Mouse (Mus musculus) midbrain, embryonic 12.5 days (tissue): Measurements from ENCODE around the gene Car11. TPM values are rescaled to one million over a fixed set of nuclear protein-coding genes. Genes with fewer than 3 reads are reported as not detected.

Source experiments
- ATAC-seq: fragments of 200-750 bp; cut with Nextera tagmentation; 2 replicates; pipeline ENCODE4 v1.8.0; 2017; ENCODE audit warnings: low read depth, moderate TSS enrichment, moderate library complexity; ENCODE audit not compliant: low FRiP score
- H3K27ac ChIP-seq: fragments of 300-500 bp; sonication (generic); replicated peaks from 2 replicates; pipeline ENCODE4 v1.5.1; 2016; ENCODE audit warnings: mild to moderate bottlenecking
- H3K27me3 ChIP-seq: fragments of 300-500 bp; sonication (generic); 2 replicates; pipeline ENCODE4 v1.6.1; 2016; ENCODE audit warnings: mild to moderate bottlenecking
- H3K36me3 ChIP-seq: fragments of 300-500 bp; sonication (generic); 2 replicates; pipeline ENCODE4 v1.6.1; 2016
- H3K4me1 ChIP-seq: fragments of 300-500 bp; sonication (generic); 2 replicates; pipeline ENCODE4 v1.6.1; 2016
- H3K4me2 ChIP-seq: fragments of 300-500 bp; sonication (generic); replicated peaks from 2 replicates; pipeline ENCODE4 v1.6.1; 2016; ENCODE audit warnings: mild to moderate bottlenecking, moderate library complexity
- H3K4me3 ChIP-seq: fragments of 300-500 bp; sonication (generic); 2 replicates; pipeline ENCODE4 v1.5.1; 2016; ENCODE audit warnings: mild to moderate bottlenecking
- H3K9ac ChIP-seq: fragments of 300-500 bp; sonication (generic); replicated peaks from 2 replicates; pipeline ENCODE4 v1.6.1; 2016; ENCODE audit warnings: mild to moderate bottlenecking, moderate library complexity
- H3K9me3 ChIP-seq: fragments of 300-500 bp; sonication (generic); 2 replicates; pipeline ENCODE4 v1.6.1; 2016; ENCODE audit warnings: mild to moderate bottlenecking
- WGBS: fragments of 180-500 bp; shearing (Covaris S2); methylation state at CpG from one replicate; pipeline ENCODE4 v1.1.7; 2016; 5-methylcytosine and 5-hydroxymethylcytosine counted together
- polyA plus RNA-seq: library from polyadenylated mRNA; unstranded; fragments of >200 nt; fragmentation: Nextera tagmentation; extraction: Ambion mirVana; gene quantifications from 2 replicates; pipeline ENCODE4 v1.2.1, GENCODE M21; 2016

Car11 gene
- polyA plus RNA-seq, 1 experiment from 2014 or later = 18.8 TPM

- peak overlapping the region; percentile 58 for H3K4me3 ChIP-seq
- no peak for ATAC-seq
- H3K36me3 ChIP-seq = peaks cover 20% of the 10 kb centered on the region
- peak overlapping the region; percentile 80; the same call in 1 of the 2 replicates for H3K27ac ChIP-seq
- H3K4me2 ChIP-seq = peak overlapping the region; percentile 98
- H3K9me3 ChIP-seq = no peaks in the 10 kb centered on the region
- under 1% methylated on average over 40 of the region's 45 CpGs for WGBS
- H3K4me1 ChIP-seq = peaks cover 77% of the 10 kb centered on the region
- H3K27me3 ChIP-seq = peaks cover 8% of the 10 kb centered on the region; the same call in 1 of the 2 replicates
- H3K9ac ChIP-seq = peak overlapping the region; percentile 78
Measured at GRCm38 (mm10) chr7:45706721-45707241, 7.1 kb downstream of the Car11 start.

GRCm38 (mm10) chr7:45707375-45707967 is 7.8 kb downstream of the Car11 start:
- H3K27ac ChIP-seq = peak overlapping the region; percentile 80
- H3K9me3 ChIP-seq = no peaks in the 10 kb centered on the region
- H3K36me3 ChIP-seq = peaks cover 27% of the 10 kb centered on the region
- ATAC-seq = no peak
- WGBS = under 1% methylated on average over 27 of the region's 27 CpGs
- peak overlapping the region; percentile 98 for H3K4me2 ChIP-seq
- peaks cover 77% of the 10 kb centered on the region for H3K4me1 ChIP-seq
- H3K4me3 ChIP-seq = peak overlapping the region; percentile 58
- H3K9ac ChIP-seq = peak overlapping the region; percentile 44; the same call in 1 of the 2 replicates
- peaks cover 8% of the 10 kb centered on the region; the same call in 1 of the 2 replicates for H3K27me3 ChIP-seq

GRCm38 (mm10) chr7:45708221-45708761 is 8.6 kb downstream of the Car11 start:
- H3K4me2 ChIP-seq = peak overlapping the region; percentile 98
- no peaks in the 10 kb centered on the region for H3K9me3 ChIP-seq
- H3K36me3 ChIP-seq = peaks cover 35% of the 10 kb centered on the region
- 58% methylated on average over 13 of the region's 13 CpGs for WGBS
- H3K27me3 ChIP-seq = peaks cover 8% of the 10 kb centered on the region; the same call in 1 of the 2 replicates
- H3K9ac ChIP-seq = no peak overlapping the region
- peaks cover 69% of the 10 kb centered on the region for H3K4me1 ChIP-seq
- H3K4me3 ChIP-seq = no peak overlapping the region
- no peak for ATAC-seq
- H3K27ac ChIP-seq = peak overlapping the region; percentile 80

GRCm38 (mm10) chr7:45709036-45709435 is 9.4 kb downstream of the Car11 start:
- Histone ChIP-seq H3K9ac (no peak overlapping the region), H3K36me3 (peaks cover 39% of the 10 kb centered on the region), H3K4me2 (peak overlapping the region; percentile 19; the same call in 1 of the 2 replicates), H3K9me3 (no peaks in the 10 kb centered on the region), H3K27ac (peak overlapping the region; percentile 80), H3K4me3 (no peak overlapping the region), H3K4me1 (peaks cover 64% of the 10 kb centered on the region), H3K27me3 (peaks cover 8% of the 10 kb centered on the region; the same call in 1 of the 2 replicates)
- WGBS = 38% methylated on average over 6 of the region's 6 CpGs
- ATAC-seq = no peak

GRCm38 (mm10) chr7:45709677-45710355 is 10.2 kb downstream of the Car11 start:
- WGBS = 71% methylated on average over 14 of the region's 14 CpGs
- H3K36me3 ChIP-seq = peaks cover 39% of the 10 kb centered on the region
- H3K27me3 ChIP-seq = peaks cover 8% of the 10 kb centered on the region; the same call in 1 of the 2 replicates
- no peak overlapping the region for H3K4me3 ChIP-seq
- H3K9me3 ChIP-seq = no peaks in the 10 kb centered on the region
- H3K4me1 ChIP-seq = peaks cover 69% of the 10 kb centered on the region
- ATAC-seq = no peak
- peak overlapping the region; percentile 50 for H3K9ac ChIP-seq
- H3K4me2 ChIP-seq = 0 out of 2 replicates have a peak overlapping the region, but pooled peaks have one; percentile 2
- peak overlapping the region; percentile 80 for H3K27ac ChIP-seq

GRCm38 (mm10) chr7:45710477-45711191 is 11.0 kb downstream of the Car11 start:
- Histone ChIP-seq H3K36me3 (peaks cover 39% of the 10 kb centered on the region), H3K9me3 (no peaks in the 10 kb centered on the region), H3K4me3 (no peak overlapping the region), H3K4me1 (peaks cover 67% of the 10 kb centered on the region), H3K9ac (no peak overlapping the region), H3K27ac (peak overlapping the region; percentile 80), H3K4me2 (no peak overlapping the region), H3K27me3 (peaks cover 8% of the 10 kb centered on the region; the same call in 1 of the 2 replicates)
- WGBS = 93% methylated on average over 20 of the region's 20 CpGs
- ATAC-seq = no peak

GRCm38 (mm10) chr7:45711316-45712021 is 11.8 kb downstream of the Car11 start:
- Histone ChIP-seq H3K4me3 (no peak overlapping the region), H3K27ac (no peak overlapping the region), H3K9me3 (no peaks in the 10 kb centered on the region), H3K36me3 (peaks cover 39% of the 10 kb centered on the region), H3K4me2 (no peak overlapping the region), H3K9ac (no peak overlapping the region), H3K4me1 (peaks cover 67% of the 10 kb centered on the region), H3K27me3 (peaks cover 7% of the 10 kb centered on the region; the same call in 1 of the 2 replicates)
- ATAC-seq = no peak
- WGBS = 92% methylated on average over 24 of the region's 24 CpGs

- 89% methylated on average over 21 of the region's 21 CpGs for WGBS
- H3K27ac ChIP-seq = no peak overlapping the region
Measured at GRCm38 (mm10) chr7:45712022-45712757, 12.5 kb downstream of the Car11 start.

GRCm38 (mm10) chr7:45713396-45713795 is 13.8 kb downstream of the Car11 start:
- no peak for ATAC-seq
- H3K4me3 ChIP-seq = no peak overlapping the region

More at GRCm38 (mm10) chr7:45712022-45712757, 12.5 kb downstream of the Car11 start:
- ATAC-seq = no peak
- H3K4me3 ChIP-seq = no peak overlapping the region
- no peak overlapping the region for H3K4me2 ChIP-seq
- H3K36me3 ChIP-seq = peaks cover 39% of the 10 kb centered on the region
- H3K9me3 ChIP-seq = no peaks in the 10 kb centered on the region
- 0 out of 2 replicates have a peak overlapping the region, but pooled peaks have one; percentile 20 for H3K9ac ChIP-seq
- H3K4me1 ChIP-seq = peaks cover 67% of the 10 kb centered on the region
- H3K27me3 ChIP-seq = peaks cover 3% of the 10 kb centered on the region; the same call in 1 of the 2 replicates

GRCm38 (mm10) chr7:45713881-45714520 is 14.4 kb downstream of the Car11 start:
- Histone ChIP-seq H3K27me3 (no peaks in the 10 kb centered on the region), H3K4me2 (peak overlapping the region; percentile 92), H3K9ac (peak overlapping the region; percentile 81; the same call in 1 of the 2 replicates), H3K27ac (no peak overlapping the region), H3K4me1 (peaks cover 54% of the 10 kb centered on the region), H3K4me3 (peak overlapping the region; percentile 76), H3K9me3 (no peaks in the 10 kb centered on the region), H3K36me3 (peaks cover 39% of the 10 kb centered on the region)
- no peak for ATAC-seq
- 86% methylated on average over 6 of the region's 6 CpGs for WGBS

More at GRCm38 (mm10) chr7:45713396-45713795, 13.8 kb downstream of the Car11 start:
- Histone ChIP-seq H3K27ac (no peak overlapping the region), H3K9ac (no peak overlapping the region), H3K27me3 (no peaks in the 10 kb centered on the region), H3K4me1 (peaks cover 55% of the 10 kb centered on the region), H3K4me2 (no peak overlapping the region), H3K36me3 (peaks cover 39% of the 10 kb centered on the region), H3K9me3 (no peaks in the 10 kb centered on the region)
- WGBS = 93% methylated on average over 16 of the region's 16 CpGs
